Mouse (Mus musculus): ENCODE measurements around the gene Fignl1. TPM values are rescaled to one million over a fixed set of nuclear protein-coding genes. Genes with fewer than 3 reads are reported as not detected.

Fignl1 gene
- polyA plus RNA-seq, 1 experiment from 2014 or later = 58.5 TPM

GRCm38 (mm10) chr11:11844367-11844971 lies 35.7 kb upstream of the Fignl1 start:
- Histone ChIP-seq H3K36me3 (no peaks in the 10 kb centered on the region), H3K9me3 (no peaks in the 10 kb centered on the region), H3K27me3 (no peaks in the 10 kb centered on the region), H3K9ac (replicated peaks) (no peak overlapping the region), H3K27ac (replicated peaks) (peak overlapping the region; percentile 63), H3K4me1 (peaks cover 7% of the 10 kb centered on the region; the same call in 1 of the 2 replicates), H3K4me3 (no peak overlapping the region), H3K4me2 (replicated peaks) (no peak overlapping the region)
- 47% methylated on average over 13 of the region's 13 CpGs for WGBS
- ATAC-seq (ENCODE audit: low FRiP score, low read depth) = peak; percentile 70

GRCm38 (mm10) chr11:11841590-11841989 lies 32.8 kb upstream of the Fignl1 start:
- Histone ChIP-seq H3K4me3 (no peak overlapping the region), H3K4me1 (peaks cover 11% of the 10 kb centered on the region), H3K27me3 (no peaks in the 10 kb centered on the region), H3K4me2 (replicated peaks) (no peak overlapping the region), H3K9ac (replicated peaks) (no peak overlapping the region), H3K27ac (replicated peaks) (no peak overlapping the region), H3K36me3 (no peaks in the 10 kb centered on the region), H3K9me3 (no peaks in the 10 kb centered on the region)
- ATAC-seq (ENCODE audit: low FRiP score, low read depth) = no peak
- WGBS = 80% methylated on average over 4 of the region's 4 CpGs

- Histone ChIP-seq H3K4me1 (peaks cover 11% of the 10 kb centered on the region), H3K4me3 (no peak overlapping the region), H3K9ac (replicated peaks) (no peak overlapping the region), H3K27ac (replicated peaks) (no peak overlapping the region), H3K36me3 (no peaks in the 10 kb centered on the region), H3K27me3 (no peaks in the 10 kb centered on the region), H3K4me2 (replicated peaks) (no peak overlapping the region), H3K9me3 (no peaks in the 10 kb centered on the region)
- WGBS = 61% methylated on average over 2 of the region's 2 CpGs
- ATAC-seq (ENCODE audit: low FRiP score, low read depth) = no peak
Observed at GRCm38 (mm10) chr11:11840746-11841145, 32.0 kb upstream of the Fignl1 start.

- ATAC-seq (ENCODE audit: low FRiP score, low read depth) = no peak
- Histone ChIP-seq H3K27me3 (no peaks in the 10 kb centered on the region), H3K4me1 (peaks cover 13% of the 10 kb centered on the region), H3K27ac (replicated peaks) (no peak overlapping the region), H3K4me3 (no peak overlapping the region), H3K9me3 (no peaks in the 10 kb centered on the region), H3K4me2 (replicated peaks) (no peak overlapping the region), H3K9ac (replicated peaks) (no peak overlapping the region), H3K36me3 (no peaks in the 10 kb centered on the region)
- WGBS = 84% methylated on average over 7 of the region's 7 CpGs
Observed at GRCm38 (mm10) chr11:11839874-11840273, 31.1 kb upstream of the Fignl1 start.

- no peak for ATAC-seq (ENCODE audit: low FRiP score, low read depth)
- Histone ChIP-seq H3K27ac (replicated peaks) (no peak overlapping the region), H3K4me1 (peaks cover 10% of the 10 kb centered on the region; the same call in 1 of the 2 replicates), H3K4me3 (no peak overlapping the region), H3K9me3 (no peaks in the 10 kb centered on the region), H3K4me2 (replicated peaks) (no peak overlapping the region), H3K36me3 (no peaks in the 10 kb centered on the region), H3K9ac (replicated peaks) (no peak overlapping the region), H3K27me3 (no peaks in the 10 kb centered on the region)
- WGBS = 93% methylated on average over 5 of the region's 5 CpGs
Observed at GRCm38 (mm10) chr11:11837384-11837783, 28.6 kb upstream of the Fignl1 start.

- H3K9me3 ChIP-seq = no peaks in the 10 kb centered on the region
- no peak for ATAC-seq (ENCODE audit: low FRiP score, low read depth)
- H3K9ac ChIP-seq (replicated peaks) = no peak overlapping the region
- 45% methylated on average over 18 of the region's 18 CpGs for WGBS
- H3K27ac ChIP-seq (replicated peaks) = 0 out of 2 replicates have a peak overlapping the region, but pooled peaks have one; percentile 25
- no peaks in the 10 kb centered on the region for H3K36me3 ChIP-seq
- no peak overlapping the region for H3K4me3 ChIP-seq
- no peaks in the 10 kb centered on the region for H3K27me3 ChIP-seq
- H3K4me2 ChIP-seq (replicated peaks) = no peak overlapping the region
- peaks cover 13% of the 10 kb centered on the region for H3K4me1 ChIP-seq
Observed at GRCm38 (mm10) chr11:11836713-11837370, 28.1 kb upstream of the Fignl1 start.

- no peaks in the 10 kb centered on the region for H3K27me3 ChIP-seq
- no peak for ATAC-seq (ENCODE audit: low FRiP score, low read depth)
- H3K9ac ChIP-seq (replicated peaks) = no peak overlapping the region
- 0 out of 2 replicates have a peak overlapping the region, but pooled peaks have one; percentile 25 for H3K27ac ChIP-seq (replicated peaks)
- H3K4me3 ChIP-seq = no peak overlapping the region
- H3K36me3 ChIP-seq = no peaks in the 10 kb centered on the region
- peaks cover 17% of the 10 kb centered on the region for H3K4me1 ChIP-seq
- H3K9me3 ChIP-seq = no peaks in the 10 kb centered on the region
- 47% methylated on average over 8 of the region's 8 CpGs for WGBS
- no peak overlapping the region for H3K4me2 ChIP-seq (replicated peaks)
Observed at GRCm38 (mm10) chr11:11836262-11836661, 27.5 kb upstream of the Fignl1 start.

- 82% methylated on average over 4 of the region's 4 CpGs for WGBS
- no peak overlapping the region for H3K9ac ChIP-seq (replicated peaks)
- no peak for ATAC-seq (ENCODE audit: low FRiP score, low read depth)
- H3K36me3 ChIP-seq = no peaks in the 10 kb centered on the region
- no peaks in the 10 kb centered on the region for H3K9me3 ChIP-seq
- no peak overlapping the region for H3K4me3 ChIP-seq
- H3K4me1 ChIP-seq = peaks cover 20% of the 10 kb centered on the region
- H3K27ac ChIP-seq (replicated peaks) = no peak overlapping the region
- H3K27me3 ChIP-seq = no peaks in the 10 kb centered on the region
- H3K4me2 ChIP-seq (replicated peaks) = no peak overlapping the region
Observed at GRCm38 (mm10) chr11:11835791-11836190, 27.0 kb upstream of the Fignl1 start.

GRCm38 (mm10) chr11:11835361-11835760 lies 26.6 kb upstream of the Fignl1 start:
- H3K9me3 ChIP-seq = no peaks in the 10 kb centered on the region
- no peak overlapping the region for H3K27ac ChIP-seq (replicated peaks)
- no peak overlapping the region for H3K4me3 ChIP-seq
- H3K36me3 ChIP-seq = no peaks in the 10 kb centered on the region
- no peak overlapping the region for H3K4me2 ChIP-seq (replicated peaks)
- no peak for ATAC-seq (ENCODE audit: low FRiP score, low read depth)
- 29% methylated on average over 6 of the region's 6 CpGs for WGBS
- no peak overlapping the region for H3K9ac ChIP-seq (replicated peaks)
- H3K27me3 ChIP-seq = no peaks in the 10 kb centered on the region
- peaks cover 25% of the 10 kb centered on the region for H3K4me1 ChIP-seq

GRCm38 (mm10) chr11:11833100-11833499 lies 24.3 kb upstream of the Fignl1 start:
- H3K4me1 ChIP-seq = peaks cover 47% of the 10 kb centered on the region
- WGBS = 47% methylated on average over 8 of the region's 8 CpGs
- H3K27ac ChIP-seq (replicated peaks) = no peak overlapping the region
- H3K4me2 ChIP-seq (replicated peaks) = no peak overlapping the region
- no peaks in the 10 kb centered on the region for H3K9me3 ChIP-seq
- 0 out of 2 replicates have a peak, but pooled peaks cover 4% of the 10 kb centered on the region for H3K27me3 ChIP-seq
- ATAC-seq (ENCODE audit: low FRiP score, low read depth) = no peak
- no peak overlapping the region for H3K4me3 ChIP-seq
- no peak overlapping the region for H3K9ac ChIP-seq (replicated peaks)
- no peaks in the 10 kb centered on the region for H3K36me3 ChIP-seq

- Histone ChIP-seq H3K27ac (replicated peaks) (no peak overlapping the region), H3K4me2 (replicated peaks) (no peak overlapping the region), H3K36me3 (no peaks in the 10 kb centered on the region), H3K9me3 (no peaks in the 10 kb centered on the region), H3K27me3 (0 out of 2 replicates have a peak, but pooled peaks cover 4% of the 10 kb centered on the region), H3K9ac (replicated peaks) (no peak overlapping the region), H3K4me3 (no peak overlapping the region), H3K4me1 (peaks cover 50% of the 10 kb centered on the region)
- 39% methylated on average over 6 of the region's 6 CpGs for WGBS
- ATAC-seq (ENCODE audit: low FRiP score, low read depth) = no peak
Observed at GRCm38 (mm10) chr11:11832755-11833084, 24.0 kb upstream of the Fignl1 start.

GRCm38 (mm10) chr11:11831940-11832754 lies 23.4 kb upstream of the Fignl1 start:
- H3K9me3 ChIP-seq = no peaks in the 10 kb centered on the region
- WGBS = 3% methylated on average over 6 of the region's 6 CpGs
- no peak overlapping the region for H3K9ac ChIP-seq (replicated peaks)
- H3K27ac ChIP-seq (replicated peaks) = peak overlapping the region; percentile 22
- H3K36me3 ChIP-seq = no peaks in the 10 kb centered on the region
- H3K4me2 ChIP-seq (replicated peaks) = no peak overlapping the region
- H3K4me1 ChIP-seq = peaks cover 53% of the 10 kb centered on the region
- H3K4me3 ChIP-seq = no peak overlapping the region
- H3K27me3 ChIP-seq = 0 out of 2 replicates have a peak, but pooled peaks cover 4% of the 10 kb centered on the region
- ATAC-seq (ENCODE audit: low FRiP score, low read depth) = no peak
